In genomic region chr4:142277481-142278196, GRCm38 (mm10) we compare ENCODE assay signal across 9 mouse cellular contexts. TPM values are rescaled to one million over a fixed set of nuclear protein-coding genes. Genes with fewer than 3 reads are reported as not detected.
DNase-seq lines count a peak whose midpoint lies in the region; ATAC-seq lines count a peak whose summit lies in the region.
"Had no signal": no experiment of that assay in that cellular context is flagged by ENCODE, and none has a peak within 500 bp of the region (broad histone marks: within the 10 kb centered on the region; RNA-seq: fewer than 3 reads in every experiment).

No protein-coding gene starts in this region.

- peaks cover 8% of the 10 kb centered on the region for H3K4me1 ChIP-seq in heart, embryonic 10.5 days

- 31% methylated on average over 20 of the region's 20 CpGs for WGBS in heart, embryonic 10.5 days

- no peaks in the 10 kb centered on the region for H3K36me3 ChIP-seq in heart, embryonic 10.5 days

- peak overlapping the region; percentile 22; the same call in 1 of the 2 replicates for H3K4me3 ChIP-seq in heart, embryonic 10.5 days

- H3K9me3 ChIP-seq in heart, embryonic 10.5 days, result no peaks in the 10 kb centered on the region

- no peak for DNase-seq in heart, embryonic 10.5 days (ENCODE audit: low spot score)
- DNase-seq in heart, adult 11 months, result no peak
- DNase-seq in cerebellum, adult 11 months, result peak; percentile 43
- DNase-seq in gastrocnemius, postnatal 25 days, result peak; percentile 51
- DNase-seq in kidney, postnatal 36 days, result peak; percentile 66 to 71
- peak; percentile 56 for DNase-seq in testis, postnatal 10 days (ENCODE audit: low spot score)
- DNase-seq in adrenal gland, adult 2 months, result no peak

- H3K27me3 ChIP-seq in heart, embryonic 10.5 days (ENCODE audit: insufficient read depth, poor library complexity, severe bottlenecking), result 0 out of 2 replicates have a peak, but pooled peaks cover 6% of the 10 kb centered on the region

- no peak for ATAC-seq in inflammation-experienced regulatory T-cells, adult 6 months

- H3K27ac ChIP-seq in heart, embryonic 10.5 days, result no peak overlapping the region

RNA-seq across cellular contexts. Expression of gene Kazn, which starts 38.4 kb away (rescaled TPM):
- 11.2 and 12.2 TPM in 2 replicates for polyA plus RNA-seq in heart, embryonic 10.5 days (2016; fragmentation: Nextera tagmentation; extraction: Ambion mirVana)
- total RNA-seq in gastrocnemius, postnatal 25 days (2021), result 1 to 10 TPM; 1.9 to 2.5 TPM
- not detected for polyA plus RNA-seq in inflammation-experienced regulatory T-cells, adult 6 months (2017; shearing (Covaris generic))
- 10 to 100 TPM; 19.1 to 22.6 TPM for total RNA-seq in adrenal gland, adult 2 months (2021)
- 35.2 and 47.4 TPM in 2 replicates for polyA plus RNA-seq in adrenal gland, adult 2 months (2012; rRNA removed)
- total RNA-seq: neutrophil, adult 5-6 weeks had no signal

Comparison
In these comparisons a context has a peak if more than half of its experiments do, and no peak if none do; other contexts are left out.
1. DNase-seq: peak in cerebellum, adult 11 months (single experiment), gastrocnemius, postnatal 25 days (single experiment), kidney, postnatal 36 days (2 of 2) and testis, postnatal 10 days (single experiment); none in heart, embryonic 10.5 days (single experiment), heart, adult 11 months (single experiment) and adrenal gland, adult 2 months (single experiment).
2. RNA of gene Kazn, which starts 38.4 kb away (polyA plus RNA-seq): 35.2 to 47.4 TPM in adrenal gland, adult 2 months and 11.2 to 12.2 TPM in heart, embryonic 10.5 days; not detected in inflammation-experienced regulatory T-cells, adult 6 months; every median in the first group is over 10 times any median in the second.